Mouse (Mus musculus): ENCODE results near the gene Crocc2.

Crocc2 gene

DNA sequence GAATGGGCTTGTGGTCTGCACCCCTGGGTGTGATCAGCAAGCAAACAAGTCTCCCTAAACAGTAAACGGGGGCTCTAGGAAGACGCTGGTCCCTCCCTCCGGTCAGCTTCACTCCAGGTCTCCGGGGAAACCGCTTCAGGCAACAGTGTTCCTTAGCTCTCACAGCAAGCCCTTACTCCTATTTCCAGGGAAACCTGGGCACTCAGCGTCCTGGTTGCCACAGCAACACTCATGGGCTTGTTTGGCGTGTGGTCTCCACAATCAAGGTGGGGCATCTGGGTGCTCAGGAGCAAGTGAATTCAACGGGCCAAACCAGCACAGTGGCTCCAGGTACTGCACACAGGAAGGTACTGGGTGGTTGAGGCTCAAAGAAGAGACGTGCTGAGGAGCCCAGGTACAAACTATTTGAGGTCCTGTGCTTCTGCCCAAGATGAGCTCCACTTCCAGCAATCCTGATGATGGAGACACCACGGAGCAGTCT, at the start of gene Crocc2:
Gene Crocc2, plus strand, starts transcription at position 431 of the 481 bp plus-strand sequence.
- no peak for DNase-seq (ENCODE audit: low read depth, low spot score)

DNA sequence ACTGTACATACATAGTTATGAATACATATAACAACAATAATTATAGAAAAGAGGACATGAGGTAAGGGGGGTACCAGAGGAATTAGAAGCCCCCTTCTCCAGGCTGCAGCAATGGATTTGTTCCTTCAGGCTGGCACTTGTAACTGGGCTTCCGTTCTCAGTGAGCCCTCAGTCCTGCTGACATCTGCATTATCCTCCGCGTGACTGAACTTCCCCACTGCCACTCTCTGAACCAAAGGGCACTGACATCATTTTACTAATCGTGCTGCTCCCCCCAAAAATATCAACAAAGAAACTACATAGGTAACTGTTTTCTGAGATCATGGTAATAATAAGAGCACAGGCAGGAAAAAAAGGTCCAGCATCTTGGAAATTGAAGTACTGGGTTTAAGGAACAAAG, 49.7 kb upstream of the Crocc2 start:
- DNase-seq (ENCODE audit: low read depth, low spot score), result no peak

DNA sequence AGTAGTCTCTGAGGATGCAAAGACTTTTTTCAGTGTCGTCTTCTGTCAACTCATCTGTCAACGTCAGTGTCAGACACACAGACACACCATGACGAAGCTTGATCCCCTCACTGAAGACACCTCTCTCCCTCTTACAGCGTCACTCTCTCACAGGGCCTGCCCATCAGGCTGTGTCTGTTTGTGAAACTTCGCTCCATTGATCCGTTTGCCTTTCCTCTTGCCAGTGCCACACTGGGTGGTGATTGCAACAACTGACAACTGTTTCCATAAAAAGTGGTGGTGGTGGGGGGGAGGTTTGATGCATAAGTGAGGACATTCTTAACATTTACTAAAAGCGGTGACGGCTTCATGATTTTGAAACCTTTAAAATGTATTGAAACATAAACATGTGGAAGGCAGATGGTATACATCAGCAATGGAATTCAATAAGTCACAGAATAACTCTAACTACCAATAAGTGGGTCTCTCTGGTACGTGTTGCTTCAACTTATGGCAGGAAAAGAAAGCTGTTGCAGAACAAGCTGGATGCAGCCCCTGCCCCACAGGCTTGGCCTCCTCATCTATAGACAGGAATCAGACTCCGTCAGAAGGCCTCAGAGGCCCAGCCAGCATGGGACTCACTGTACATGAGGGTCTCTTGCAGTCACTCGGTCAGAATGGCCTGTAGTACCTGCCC, 45.2 kb upstream of the Crocc2 start:
- no peak for DNase-seq (ENCODE audit: low read depth, low spot score)

DNA sequence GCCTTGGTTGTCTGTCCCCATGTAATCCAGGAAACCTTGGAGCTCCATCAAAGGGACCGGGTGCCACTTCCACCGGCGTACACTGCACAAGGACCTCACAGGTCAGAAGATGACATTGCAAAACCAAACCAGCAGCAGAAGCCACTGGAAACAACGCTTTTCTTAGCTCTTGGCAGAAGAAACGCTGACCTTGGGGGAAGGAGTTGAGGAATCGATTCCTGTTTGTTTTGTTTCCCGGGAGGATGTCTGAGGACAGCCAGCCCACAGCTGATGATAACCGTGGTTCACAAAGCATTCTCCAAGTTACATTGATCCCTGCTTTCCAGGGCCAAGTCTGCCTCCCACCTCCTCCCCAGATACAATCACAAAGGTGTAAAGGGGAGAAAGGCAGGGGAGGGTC, 44.5 kb upstream of the Crocc2 start:
- DNase-seq (ENCODE audit: low read depth, low spot score), result no peak

DNA sequence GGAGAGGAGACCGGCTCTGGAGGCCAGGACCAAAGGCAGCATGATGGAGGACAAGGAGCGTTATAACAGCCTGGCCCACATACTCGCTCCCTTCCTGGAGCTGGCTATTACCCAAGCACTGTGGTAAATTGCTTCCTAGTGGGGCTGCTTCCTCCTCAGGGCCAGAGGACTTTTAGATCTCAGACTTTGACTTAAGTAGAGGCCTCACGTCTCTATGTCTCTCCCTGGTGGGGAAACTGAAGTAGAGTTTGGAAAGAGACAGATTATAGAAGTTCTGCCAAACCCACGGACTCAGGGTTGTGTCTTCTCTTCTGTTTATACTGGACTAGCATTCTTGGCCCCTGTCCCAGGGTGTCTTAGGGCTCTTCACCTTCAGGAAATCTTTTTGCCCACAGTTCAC, 43.3 kb upstream of the Crocc2 start:
- DNase-seq (ENCODE audit: low read depth, low spot score), result no peak

DNA sequence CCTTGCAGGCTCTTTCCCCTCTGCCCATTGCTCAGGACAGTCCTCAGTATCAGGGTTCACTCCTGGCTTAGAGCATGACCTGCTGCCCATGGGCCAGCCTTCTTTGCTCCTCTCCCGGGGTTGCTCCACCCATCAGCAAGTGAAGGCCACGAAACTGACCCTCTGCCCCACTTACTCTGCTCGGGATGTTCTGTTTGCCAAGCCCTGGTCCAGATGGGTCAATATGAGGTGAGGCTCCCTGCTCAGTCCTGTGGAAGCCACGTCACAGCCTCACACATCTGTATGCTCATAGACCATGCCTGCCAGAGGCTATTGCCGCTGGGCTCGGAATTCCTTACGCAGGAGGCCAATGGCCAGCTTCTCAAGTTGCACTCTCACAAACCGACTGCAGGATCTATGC, 40.3 kb upstream of the Crocc2 start:
- DNase-seq (ENCODE audit: low read depth, low spot score), result no peak

DNA sequence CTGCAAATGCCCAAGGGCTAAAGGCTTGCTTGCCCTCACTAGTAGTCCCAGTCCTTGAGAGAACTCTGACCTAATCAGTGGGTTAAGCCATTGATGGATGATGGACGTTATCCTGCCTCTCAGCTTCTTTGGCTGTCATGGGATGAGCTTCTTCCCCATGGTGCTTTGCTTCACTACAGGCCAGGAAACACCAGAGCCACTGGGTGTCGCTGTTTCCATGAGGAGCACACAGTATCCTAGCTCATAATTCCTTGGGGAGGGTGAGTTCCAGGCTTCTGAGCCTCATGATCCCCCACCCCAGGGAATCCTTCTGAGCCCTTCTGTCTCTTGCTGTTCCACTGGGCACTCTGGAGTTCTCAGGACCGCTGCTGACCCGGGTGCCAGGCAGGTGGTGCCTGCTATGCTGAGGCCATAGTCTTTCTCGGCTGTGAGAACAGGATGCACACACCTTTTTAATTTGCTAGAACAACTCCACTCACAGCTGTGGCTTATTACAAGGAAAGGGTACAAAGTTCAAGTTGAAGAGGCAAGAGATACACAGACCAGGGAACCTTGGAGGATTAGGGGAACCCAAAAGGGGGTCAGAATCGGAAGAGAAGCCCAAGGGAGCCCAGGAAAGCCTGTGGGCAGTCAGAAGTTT, 39.7 kb upstream of the Crocc2 start:
- DNase-seq (ENCODE audit: low read depth, low spot score), result peak; percentile 85

DNA sequence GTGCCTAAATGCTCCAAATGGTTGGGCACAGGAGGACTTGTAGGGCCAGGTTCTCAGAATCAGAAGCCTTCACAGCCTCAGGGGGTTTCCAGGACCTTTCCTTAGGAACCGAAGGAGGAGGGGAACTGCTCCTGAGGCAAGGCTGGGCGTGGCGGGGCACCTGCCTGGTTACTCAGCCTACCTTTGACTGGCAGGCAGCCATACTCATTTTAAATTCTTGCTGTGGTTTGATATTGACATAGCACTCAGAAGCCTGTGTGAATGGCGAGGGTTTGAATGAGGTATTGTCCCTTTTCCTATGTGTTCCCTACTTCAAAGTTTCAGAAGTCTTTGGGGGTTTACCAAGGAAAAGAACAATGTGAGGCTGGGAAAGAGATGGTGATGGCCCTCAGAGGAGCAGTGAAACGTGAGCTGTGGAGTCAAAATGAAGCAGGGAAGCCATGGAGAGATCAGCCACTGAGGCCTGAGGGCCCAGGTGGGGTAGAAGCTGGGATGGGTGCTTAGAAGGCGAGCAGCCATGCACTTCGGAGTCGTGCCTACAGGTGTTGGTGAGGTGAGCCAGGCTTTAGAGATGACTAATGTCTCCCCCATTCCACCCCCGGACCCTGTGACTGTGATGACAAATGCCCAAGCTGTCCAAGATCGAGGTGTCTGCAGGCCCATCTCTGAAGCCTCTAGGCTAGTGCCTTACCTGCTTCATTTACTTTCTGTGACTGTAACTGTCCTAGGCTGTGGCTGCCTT, 38.1 kb upstream of the Crocc2 start:
- no peak for DNase-seq (ENCODE audit: low read depth, low spot score)

DNA sequence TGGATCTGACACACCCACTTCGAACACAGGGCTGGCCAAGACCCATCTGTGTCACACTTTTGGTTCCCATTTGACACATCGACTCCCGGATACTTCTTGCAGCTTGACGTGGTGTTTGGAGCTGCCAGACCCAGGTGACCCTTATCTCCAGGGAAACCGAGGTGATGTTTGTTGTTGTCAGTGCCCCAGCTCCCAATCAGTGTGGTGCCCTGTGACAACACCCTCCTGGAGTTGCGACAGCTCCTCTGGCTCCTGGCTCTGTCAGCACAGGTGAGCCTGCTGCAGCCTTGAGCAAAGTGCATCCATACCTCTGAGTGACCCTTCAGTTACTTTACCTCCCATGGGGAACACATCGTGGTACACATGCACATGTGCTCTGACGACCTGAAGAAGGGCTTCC, 35.8 kb upstream of the Crocc2 start:
- no peak for DNase-seq (ENCODE audit: low read depth, low spot score)

DNA sequence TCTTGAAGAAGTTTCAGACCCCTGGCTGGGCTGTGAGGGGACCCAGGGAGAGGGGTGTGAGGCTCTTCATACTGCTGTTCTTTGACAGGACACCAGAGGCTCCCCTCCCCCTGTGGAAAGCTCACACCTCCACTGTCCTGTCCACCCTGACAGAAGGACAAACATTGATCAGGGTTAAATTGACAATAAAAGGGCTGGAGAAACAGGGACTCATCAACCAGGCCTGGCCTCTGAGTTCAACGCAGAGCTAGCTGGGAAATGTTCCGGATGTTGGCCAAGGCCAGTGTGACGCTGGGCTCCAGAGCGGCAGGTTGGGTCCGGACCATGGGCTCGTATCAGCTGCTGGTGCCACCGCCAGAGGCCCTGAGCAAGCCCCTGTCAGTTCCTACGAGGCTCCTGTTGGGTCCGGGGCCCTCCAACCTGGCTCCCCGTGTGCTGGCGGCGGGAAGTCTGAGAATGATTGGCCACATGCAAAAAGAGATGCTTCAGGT, 33.4 kb upstream of the Crocc2 start, which contains the start of gene Agxt:
Gene Agxt, plus strand, starts transcription at position 205 of the 491 bp plus-strand sequence.
- DNase-seq (ENCODE audit: low read depth, low spot score), result no peak

DNA sequence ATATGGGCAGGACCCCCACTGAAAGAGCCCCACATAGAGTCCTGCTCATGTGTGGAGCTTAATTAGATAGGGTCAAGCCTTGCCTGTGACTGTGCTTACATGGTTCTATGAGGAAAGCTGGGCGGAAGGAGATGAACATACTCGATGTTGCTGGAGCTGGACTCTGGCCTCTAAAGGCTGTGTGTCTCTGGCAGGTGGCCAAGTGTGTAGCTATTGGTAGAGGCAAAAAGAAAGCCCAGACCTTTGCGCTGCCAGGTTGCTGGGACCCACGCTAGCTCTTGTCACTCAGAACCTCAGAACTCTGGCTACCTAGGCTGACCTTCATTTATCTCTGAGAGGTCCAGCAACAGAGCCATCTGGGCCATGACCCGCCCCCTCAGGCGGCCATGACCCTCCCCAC, 30.0 kb upstream of the Crocc2 start:
- DNase-seq (ENCODE audit: low read depth, low spot score), result no peak

DNA sequence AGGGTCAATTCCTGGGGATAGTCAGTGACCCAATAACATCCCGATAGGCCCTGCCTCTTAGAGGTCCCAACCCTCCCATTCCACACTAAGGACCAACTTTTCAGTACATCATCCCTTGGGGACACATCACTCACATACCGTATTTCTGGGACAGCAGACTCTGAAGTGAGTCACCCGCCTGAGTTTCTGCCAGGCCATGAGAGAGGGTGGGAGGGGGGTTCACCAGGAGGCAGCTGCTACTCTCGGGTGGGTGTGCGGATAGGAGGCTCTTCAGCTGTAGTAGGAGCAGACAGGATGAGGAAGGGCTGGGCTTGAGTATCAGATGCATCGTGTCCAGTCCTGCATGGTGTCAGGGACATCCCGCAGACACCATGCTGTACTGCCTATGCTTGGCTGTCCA, 28.8 kb upstream of the Crocc2 start:
- no peak for DNase-seq (ENCODE audit: low read depth, low spot score)

DNA sequence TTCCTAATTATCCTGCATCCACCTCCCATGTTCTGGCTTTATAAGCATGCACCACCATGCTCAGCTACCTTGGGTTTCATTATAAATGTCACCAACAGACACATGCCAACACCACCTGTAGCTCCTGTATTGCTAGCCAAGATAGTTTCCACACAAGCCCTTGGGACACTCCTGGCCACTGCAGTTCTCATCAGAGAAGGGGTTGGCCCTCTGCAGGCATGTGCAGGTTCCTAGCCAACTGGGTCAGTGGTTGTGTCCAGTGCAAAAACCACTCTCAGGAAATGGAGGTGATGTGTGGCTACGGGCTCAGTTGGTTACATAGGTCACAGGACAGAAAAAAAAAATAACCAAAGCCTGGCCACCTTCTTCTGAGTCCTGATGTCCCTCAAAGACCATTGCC, 25.7 kb upstream of the Crocc2 start:
- DNase-seq (ENCODE audit: low read depth, low spot score), result no peak

DNA sequence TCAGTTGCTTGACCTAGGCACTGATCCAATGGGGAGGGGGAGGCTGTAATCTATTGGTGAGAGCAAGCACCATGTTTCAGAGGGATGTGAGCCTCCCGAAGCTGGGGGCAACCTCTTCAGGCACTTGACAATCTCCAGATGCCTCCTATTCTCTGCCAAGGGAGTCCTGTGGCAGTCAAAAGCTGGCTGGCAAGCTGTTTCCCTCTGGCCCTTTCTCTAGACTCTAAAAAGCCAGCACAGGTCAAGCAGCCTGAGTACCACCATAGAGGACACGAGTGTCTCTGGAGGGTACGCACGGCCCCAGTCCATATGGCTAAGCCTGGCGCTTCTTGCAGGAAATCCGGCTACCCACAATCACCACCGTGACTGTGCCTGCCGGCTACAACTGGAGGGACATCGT, 24.3 kb upstream of the Crocc2 start:
- DNase-seq (ENCODE audit: low read depth, low spot score), result no peak

DNA sequence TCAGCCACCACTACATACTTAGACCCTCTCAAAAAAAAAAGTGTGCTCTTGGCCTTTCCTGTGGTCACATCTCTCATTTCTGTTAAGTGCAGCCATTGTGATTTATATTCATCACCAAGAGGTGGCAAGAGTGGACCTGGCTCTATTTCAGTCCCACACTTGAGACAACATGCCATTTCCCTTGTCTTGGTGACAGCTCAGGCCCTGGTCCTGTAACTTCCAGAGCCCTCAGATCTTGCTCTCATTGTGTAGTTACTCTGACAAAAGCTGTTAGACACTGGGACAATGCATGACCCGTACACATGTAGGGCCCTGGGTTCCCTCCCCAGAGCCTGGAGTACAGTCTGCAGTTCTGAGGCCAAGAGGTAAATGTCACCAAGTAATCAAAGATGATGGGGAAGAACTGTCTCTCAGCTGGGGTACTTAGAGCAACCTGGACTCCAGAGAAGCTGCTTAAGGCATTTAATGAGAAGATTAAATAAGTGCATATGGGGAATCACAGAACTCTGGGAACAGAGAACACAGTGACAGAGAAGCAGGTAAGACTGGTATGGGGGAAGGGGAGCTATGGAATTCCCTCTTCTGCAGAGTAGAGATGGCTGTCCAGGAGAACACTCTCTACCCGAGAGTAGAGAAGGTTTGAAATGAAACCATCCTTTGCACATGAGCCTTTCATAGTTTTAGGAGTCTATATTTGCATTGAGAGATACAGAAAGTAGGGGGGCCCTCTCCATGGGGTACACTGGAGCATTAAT, 17.4 kb upstream of the Crocc2 start:
- DNase-seq (ENCODE audit: low read depth, low spot score), result no peak

DNA sequence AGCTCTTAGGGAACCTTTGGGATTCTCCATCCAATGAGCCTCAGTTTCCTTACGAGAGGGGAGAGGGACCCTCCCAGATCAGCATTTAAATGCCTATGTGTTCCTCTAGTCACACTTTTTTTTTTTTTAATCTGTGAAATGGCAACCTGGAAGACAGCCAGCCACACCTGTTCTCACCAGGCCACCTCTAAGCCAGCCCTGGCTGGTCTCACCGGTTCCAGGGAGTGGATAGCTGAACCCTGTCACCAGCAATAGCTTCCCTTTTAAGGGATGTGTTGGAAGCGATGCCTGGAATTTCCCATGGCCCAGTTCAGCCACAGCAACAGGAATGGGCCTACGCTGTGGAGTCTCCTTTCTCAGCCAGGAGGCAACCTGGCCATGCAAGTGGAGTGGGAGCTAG, 11.0 kb upstream of the Crocc2 start:
- DNase-seq (ENCODE audit: low read depth, low spot score), result no peak

DNA sequence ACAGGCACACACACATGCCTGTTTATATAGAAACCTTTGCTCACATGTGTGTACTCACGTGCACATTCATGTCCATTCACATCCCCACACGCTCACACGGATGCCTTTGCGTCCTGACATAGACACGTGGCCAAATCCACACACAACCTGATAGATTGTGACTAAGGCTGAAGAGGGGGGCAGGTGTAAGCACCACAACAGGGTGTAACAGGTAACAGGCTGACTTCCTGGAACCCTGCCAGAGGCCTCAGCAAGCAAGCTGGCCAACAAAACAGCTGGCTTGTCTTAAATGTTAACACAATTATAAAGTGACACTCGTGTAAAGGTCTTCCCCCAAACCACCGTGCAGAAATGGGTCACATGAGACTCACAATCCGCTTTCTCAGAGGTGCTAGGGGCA, 9.6 kb upstream of the Crocc2 start:
- DNase-seq (ENCODE audit: low read depth, low spot score), result no peak

DNA sequence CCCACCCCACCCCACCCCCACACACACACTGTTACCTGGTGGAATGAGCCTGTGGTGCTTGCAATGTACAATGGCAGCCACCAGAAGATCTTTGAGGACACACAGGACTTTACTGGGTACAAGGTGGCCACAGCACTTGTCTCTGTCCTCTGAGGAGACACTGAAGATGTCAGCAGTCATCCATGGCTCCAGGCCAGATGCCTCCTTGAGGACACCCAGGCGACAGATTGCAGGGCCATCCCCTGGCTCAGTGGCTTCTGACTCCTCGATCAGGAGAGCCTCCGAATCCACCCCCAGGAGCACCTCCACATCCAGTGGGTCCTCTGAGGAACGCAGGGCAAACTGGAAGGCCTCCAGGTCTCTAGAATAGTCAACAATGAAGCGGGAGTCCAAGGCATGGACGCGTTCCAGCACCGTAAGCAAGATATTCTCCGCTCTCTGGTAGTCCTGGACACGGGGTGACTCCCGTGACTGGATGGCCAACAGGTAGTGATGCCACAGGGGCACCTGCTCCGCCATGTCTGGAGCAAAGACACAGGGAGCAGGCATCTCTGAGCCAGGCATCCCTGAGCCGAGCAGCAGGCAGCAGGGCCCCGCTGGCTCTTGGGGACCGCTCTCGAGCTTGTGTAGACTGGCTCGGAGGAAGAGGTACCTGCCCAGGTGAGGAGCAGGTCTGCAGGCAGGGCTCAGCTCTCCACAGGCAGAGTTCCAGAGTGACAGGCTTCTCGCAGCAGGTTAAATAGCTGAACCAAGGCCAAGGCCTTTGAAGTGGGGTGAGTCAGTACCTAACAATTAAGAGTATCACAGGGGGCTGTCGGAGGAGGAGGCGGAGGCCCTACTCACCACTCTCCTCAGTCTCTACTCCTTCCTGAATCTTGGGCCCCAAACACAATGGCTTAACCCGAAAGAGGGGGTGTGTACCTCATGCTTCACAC, 8.7 kb upstream of the Crocc2 start:
- DNase-seq (ENCODE audit: low read depth, low spot score), result no peak

DNA sequence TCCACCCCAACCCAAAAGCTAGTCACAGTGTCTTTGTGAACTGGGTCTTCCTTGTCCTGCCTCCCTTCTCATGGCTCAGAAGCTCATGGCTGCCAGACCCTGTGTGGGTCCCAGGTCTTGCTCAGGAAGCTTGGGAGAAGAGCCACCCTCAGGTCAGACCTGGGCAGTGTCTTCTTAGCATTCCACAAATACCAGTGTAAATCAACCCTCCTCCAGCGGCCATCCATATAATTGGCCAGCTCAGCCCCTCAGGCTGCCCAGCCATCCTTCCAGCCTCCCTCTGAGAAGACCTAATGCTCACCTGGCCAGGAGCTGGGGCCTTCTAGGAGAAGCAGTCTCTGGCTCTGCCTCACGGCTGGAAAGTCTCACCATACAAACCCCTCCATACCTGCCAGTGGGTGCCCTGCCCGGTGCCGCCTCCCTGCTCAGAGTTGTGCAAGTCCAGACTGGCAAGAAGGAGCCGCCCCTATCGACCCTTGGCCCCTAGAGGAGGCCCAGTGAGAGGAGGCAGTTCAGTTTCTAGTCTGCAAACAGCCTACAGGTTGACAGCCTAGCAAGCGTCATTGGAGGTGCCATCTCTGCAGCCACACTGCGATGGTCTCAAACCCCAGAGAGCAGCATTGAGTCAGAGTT, 7.9 kb upstream of the Crocc2 start, which contains the start of gene 2310007B03Rik:
Gene 2310007B03Rik, minus strand, starts transcription at position 448 of the 633 bp plus-strand sequence.
- DNase-seq (ENCODE audit: low read depth, low spot score), result no peak

DNA sequence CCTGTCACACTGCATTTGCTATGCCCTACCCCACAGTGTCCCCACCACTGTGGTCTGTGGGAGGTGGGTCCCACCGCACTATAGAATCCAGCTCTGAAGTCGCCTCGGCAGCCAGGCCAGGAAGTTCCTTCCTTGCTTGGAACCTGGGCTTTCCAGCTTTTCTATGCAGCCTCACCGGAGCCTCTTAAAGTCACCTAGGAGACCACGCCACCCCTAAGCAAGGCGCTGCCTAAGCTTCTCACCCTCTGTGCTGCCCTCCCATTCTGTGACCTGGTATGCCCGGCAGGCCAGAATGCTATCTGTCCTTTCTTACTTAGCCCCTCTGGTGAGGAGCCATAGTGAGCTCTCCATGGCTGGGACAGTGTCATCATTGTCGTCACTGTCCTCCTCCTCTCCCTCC, 7.2 kb upstream of the Crocc2 start:
- DNase-seq (ENCODE audit: low read depth, low spot score), result no peak

All from retina, postnatal 7 days (tissue).